Mouse (Mus musculus) liver, adult 2 months (tissue): ENCODE measurements at regions not wholly inside any gene's neighbourhood (a gene's known extent, or its start where the extent isn't known, plus 50 kb on each side); places are given as distances from the start of the nearest gene placed in this dataset.
"Not testable (repeated sequence)": the region's sequence is repeated elsewhere in the genome, so short reads cannot be mapped to it uniquely, and the experiment has no call there.

Source experiments
- DNase-seq: peaks from one replicate; pipeline ENCODE4 v3.0.0-alpha.2; 2011; ENCODE audit warnings: low read depth, low spot score; ENCODE audit errors: extremely low read depth
- H3K27ac ChIP-seq: fragments of 200-500 bp; replicated peaks from 2 replicates; pipeline ENCODE4 v1.5.1; 2012; ENCODE audit warnings: low read depth, mild to moderate bottlenecking, control low read depth, inconsistent platforms, low read length; ENCODE audit not compliant: insufficient read depth
- H3K27me3 ChIP-seq: fragments of 200-500 bp; 2 replicates; pipeline ENCODE4 v1.6.1; 2012; ENCODE audit warnings: mild to moderate bottlenecking, moderate library complexity, low read length, inconsistent platforms; ENCODE audit not compliant: control insufficient read depth, insufficient read depth
- H3K36me3 ChIP-seq: fragments of 200-500 bp; 2 replicates; pipeline ENCODE4 v1.6.1; 2012; ENCODE audit warnings: low read length, inconsistent platforms; ENCODE audit not compliant: control insufficient read depth, insufficient read depth
- H3K4me1 ChIP-seq: fragments of 200-500 bp; 2 replicates; pipeline ENCODE4 v1.6.1; 2011; ENCODE audit warnings: low read length; ENCODE audit not compliant: control insufficient read depth, insufficient read depth
- H3K4me3 ChIP-seq: fragments of 200-500 bp; 2 replicates; pipeline ENCODE4 v1.5.1; 2011; ENCODE audit warnings: low read depth, mild to moderate bottlenecking, control low read depth, low read length, moderate library complexity; ENCODE audit not compliant: insufficient read depth
- H3K79me2 ChIP-seq: fragments of 200-500 bp; 2 replicates; pipeline ENCODE4 v1.6.1; 2012; ENCODE audit warnings: inconsistent platforms, mild to moderate bottlenecking, low read length, moderate library complexity; ENCODE audit not compliant: control insufficient read depth, insufficient read depth
- H3K9ac ChIP-seq: fragments of 200-500 bp; 2 replicates; pipeline ENCODE4 v1.6.1; 2012; ENCODE audit warnings: low read depth, mild to moderate bottlenecking, control low read depth, inconsistent platforms, low read length
- CTCF ChIP-seq: fragments of 200-500 bp; IDR thresholded peaks from 2 replicates; pipeline ENCODE4 v1.5.1; 2011; ENCODE audit warnings: low read depth, low read length, control low read depth
- POLR2A ChIP-seq: fragments of 200-500 bp; IDR thresholded peaks from 2 replicates; pipeline ENCODE4 v1.6.1; 2011; ENCODE audit warnings: low read length, control low read depth; ENCODE audit not compliant: insufficient read depth; ENCODE audit errors: extremely low read depth
- WGBS: fragments of 180-500 bp; shearing (Covaris S2); methylation state at CpG from one replicate; pipeline ENCODE4 v1.1.7; 2018; 5-methylcytosine and 5-hydroxymethylcytosine counted together

DNA sequence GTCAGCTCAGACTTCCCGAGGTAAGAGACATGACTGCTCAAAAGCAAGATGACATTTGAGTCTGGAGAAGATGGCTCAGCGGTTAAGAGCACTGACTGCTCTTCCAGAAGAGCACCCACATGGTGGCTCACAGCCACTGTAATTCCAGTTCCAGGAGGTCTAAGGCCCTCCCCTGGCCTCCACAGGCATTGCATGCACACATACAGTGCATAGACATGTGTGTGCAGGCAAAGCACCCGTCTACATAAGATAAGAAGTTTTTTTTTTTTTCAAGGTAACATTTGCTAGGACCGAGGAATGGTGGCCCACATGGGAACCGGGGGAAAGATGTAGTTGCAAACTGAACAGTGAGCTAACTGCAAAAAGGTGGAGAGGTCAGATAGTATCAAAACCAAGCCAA lies 139.3 kb downstream of the Katnal1 start:
- Histone ChIP-seq H3K9ac (no peak overlapping the region), H3K27ac (peak overlapping the region; percentile 79; the same call in 1 of the 2 replicates), H3K27me3 (no peaks in the 10 kb centered on the region), H3K4me1 (peaks cover 12% of the 10 kb centered on the region), H3K36me3 (no peaks in the 10 kb centered on the region), H3K79me2 (no peaks in the 10 kb centered on the region), H3K4me3 (no peak overlapping the region)
- TF ChIP-seq CTCF (peak; percentile 24; the same call in 1 of the 2 replicates), POLR2A (no peak)
- WGBS, result 80% methylated on average over 5 of the region's 5 CpGs
- DNase-seq, result peak; percentile 20

DNA sequence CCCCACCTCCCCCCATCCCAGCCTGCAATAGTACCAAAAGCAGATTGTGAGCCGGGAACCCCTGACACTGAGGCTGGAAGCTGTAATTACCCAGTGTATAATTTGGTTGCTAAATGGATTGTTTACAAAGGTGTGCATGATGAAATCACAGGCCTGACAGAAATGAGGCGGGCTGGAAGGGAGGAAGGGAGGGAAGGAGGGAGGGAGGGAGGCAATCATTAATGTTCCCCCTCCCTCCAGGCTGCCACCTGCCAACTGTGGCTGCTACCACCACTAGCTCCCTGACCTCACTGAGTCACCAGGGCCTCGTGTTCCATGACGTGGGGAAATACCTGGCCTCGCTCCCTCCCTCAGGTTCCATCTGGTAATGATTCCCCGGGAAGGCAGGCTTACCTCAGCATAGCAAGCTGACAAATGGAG lies 140.0 kb downstream of the Katnal1 start:
- H3K4me1 ChIP-seq, result peaks cover 12% of the 10 kb centered on the region
- DNase-seq, result peak; percentile 98
- 20% methylated on average over 6 of the region's 6 CpGs for WGBS
- peak overlapping the region; percentile 79 for H3K27ac ChIP-seq
- H3K4me3 ChIP-seq, result no peak overlapping the region
- no peaks in the 10 kb centered on the region for H3K79me2 ChIP-seq
- 0 out of 2 replicates have a peak, but pooled peaks have one; percentile 0 for TF ChIP-seq CTCF
- no peak for TF ChIP-seq POLR2A
- no peaks in the 10 kb centered on the region for H3K36me3 ChIP-seq
- H3K27me3 ChIP-seq, result no peaks in the 10 kb centered on the region
- H3K9ac ChIP-seq, result no peak overlapping the region; the same call in 1 of the 2 replicates

DNA sequence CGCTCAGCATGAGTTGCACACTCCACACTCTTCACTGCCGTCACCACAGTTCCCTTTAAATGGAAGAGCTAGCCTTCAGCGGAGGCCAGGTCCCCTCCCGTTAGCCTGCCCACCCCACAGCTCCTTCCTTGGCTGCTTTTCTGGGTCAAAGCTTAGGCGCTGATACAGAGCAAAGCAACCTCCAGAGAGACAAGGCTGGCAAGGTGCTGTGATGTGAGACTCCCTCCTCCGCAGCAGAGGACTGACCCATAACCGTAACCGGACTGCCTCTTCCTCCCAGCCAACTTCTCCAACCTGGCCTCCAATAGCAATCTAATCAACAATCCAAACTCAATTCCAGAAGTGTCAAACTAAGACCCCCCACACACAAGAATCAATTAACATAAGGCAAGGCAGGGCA lies 140.4 kb downstream of the Katnal1 start:
- no peak overlapping the region for H3K4me3 ChIP-seq
- peaks cover 12% of the 10 kb centered on the region for H3K4me1 ChIP-seq
- H3K79me2 ChIP-seq, result no peaks in the 10 kb centered on the region
- H3K27me3 ChIP-seq, result no peaks in the 10 kb centered on the region
- H3K27ac ChIP-seq, result no peak overlapping the region
- TF ChIP-seq POLR2A (no peak), CTCF (no peak)
- no peak overlapping the region for H3K9ac ChIP-seq
- no peaks in the 10 kb centered on the region for H3K36me3 ChIP-seq
- DNase-seq, result no peak
- 54% methylated on average over 8 of the region's 8 CpGs for WGBS

DNA sequence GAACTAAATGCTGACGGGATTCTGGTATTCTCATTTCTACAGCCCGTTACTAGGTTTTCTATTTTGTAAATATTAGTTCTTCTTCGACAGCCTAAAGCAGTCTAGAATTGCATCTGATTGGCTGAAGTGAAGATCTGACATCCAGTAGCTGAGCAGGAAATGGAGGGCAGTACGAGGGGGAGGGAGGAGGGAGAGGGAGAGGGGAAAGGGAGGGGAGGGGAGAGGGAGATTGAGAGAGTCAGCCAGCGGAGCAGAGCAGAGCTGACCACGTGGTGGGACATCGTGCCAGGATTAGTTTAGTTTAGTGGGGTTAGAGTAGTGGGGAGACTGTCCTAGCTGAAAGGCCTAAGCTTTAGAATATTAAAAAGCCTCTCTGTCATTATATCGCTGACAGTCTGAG lies 141.8 kb downstream of the Katnal1 start:
- Histone ChIP-seq H3K36me3 (no peaks in the 10 kb centered on the region), H3K79me2 (no peaks in the 10 kb centered on the region), H3K4me1 (peaks cover 12% of the 10 kb centered on the region), H3K27ac (no peak overlapping the region), H3K27me3 (no peaks in the 10 kb centered on the region), H3K4me3 (no peak overlapping the region), H3K9ac (no peak overlapping the region)
- TF ChIP-seq CTCF (no peak), POLR2A (no peak)
- DNase-seq, result peak; percentile 90
- WGBS, result 18% methylated on average over 8 of the region's 8 CpGs

DNA sequence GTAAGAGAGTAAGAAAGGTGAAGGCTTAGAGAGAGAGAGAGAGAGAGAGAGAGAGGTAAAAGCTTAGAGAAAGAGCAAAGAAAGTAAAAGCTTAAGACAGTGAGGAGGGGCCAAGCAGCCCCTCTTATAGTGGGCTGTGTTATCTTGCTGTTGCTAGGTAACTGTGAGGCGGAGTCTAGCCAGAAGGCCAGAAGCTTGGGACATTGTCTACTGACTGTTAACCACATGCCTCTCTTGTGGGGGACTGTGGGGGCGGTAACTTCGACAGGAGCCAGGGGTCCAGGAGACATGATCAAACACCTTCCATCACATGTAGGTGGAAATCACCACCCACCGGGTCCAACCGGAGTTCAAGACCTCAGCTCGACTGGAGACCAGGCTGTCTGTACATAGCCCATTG lies 148.0 kb downstream of the Katnal1 start:
- not testable (repeated sequence) for DNase-seq, H3K27me3 ChIP-seq, H3K4me3 ChIP-seq, H3K9ac ChIP-seq, H3K27ac ChIP-seq, H3K36me3 ChIP-seq, H3K79me2 ChIP-seq, H3K4me1 ChIP-seq
- 75% methylated on average over 6 of the region's 6 CpGs for WGBS

DNA sequence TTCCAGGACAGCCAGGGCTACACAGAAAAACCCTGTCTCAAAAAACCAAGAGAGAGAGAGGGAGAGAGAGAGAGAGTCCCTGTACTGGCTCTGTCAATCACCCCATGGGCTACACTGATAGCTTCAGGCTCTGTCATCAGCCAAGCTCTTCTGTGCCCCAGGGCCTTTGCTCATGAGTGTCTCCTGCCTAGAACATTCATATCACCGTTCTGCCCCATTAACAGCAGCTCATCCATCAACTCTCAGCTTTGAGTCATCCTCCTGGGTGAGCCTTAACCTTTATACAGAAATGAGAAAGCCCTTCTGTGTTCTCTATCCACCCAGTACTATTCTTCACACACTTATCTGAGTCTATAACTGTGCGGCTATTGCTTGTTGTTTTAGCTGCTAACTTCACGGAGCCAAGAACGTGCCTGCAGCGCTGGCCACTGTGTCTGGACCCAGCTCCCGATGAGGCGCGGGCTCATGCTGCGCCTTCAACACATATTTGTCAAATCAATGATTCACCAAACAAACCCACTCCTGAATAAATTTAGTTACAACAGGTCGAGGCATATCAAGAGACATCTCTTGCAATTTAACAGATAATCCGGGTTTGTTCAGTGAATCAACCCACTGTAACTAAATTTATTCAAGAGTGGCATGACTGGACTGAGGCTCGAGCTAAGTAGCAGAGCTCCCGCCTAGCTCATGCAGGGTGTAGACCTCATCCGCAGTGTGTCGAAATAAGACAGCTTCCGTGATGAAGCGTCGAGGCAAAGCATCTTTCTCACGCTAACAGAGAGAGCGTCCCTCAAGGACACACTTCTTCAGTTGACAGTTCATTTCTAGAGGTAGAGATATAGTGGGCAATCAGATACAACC lies 152.1 kb downstream of the Katnal1 start:
- H3K36me3 ChIP-seq, result no peaks in the 10 kb centered on the region
- no peaks in the 10 kb centered on the region; the same call in 1 of the 2 replicates for H3K27me3 ChIP-seq
- H3K79me2 ChIP-seq, result no peaks in the 10 kb centered on the region
- H3K4me3 ChIP-seq, result no peak overlapping the region
- no peak overlapping the region for H3K9ac ChIP-seq
- 0 out of 2 replicates have a peak, but pooled peaks cover 2% of the 10 kb centered on the region for H3K4me1 ChIP-seq
- no peak for TF ChIP-seq CTCF
- TF ChIP-seq POLR2A, result no peak
- H3K27ac ChIP-seq, result no peak overlapping the region
- WGBS, result 24% methylated on average over 20 of the region's 20 CpGs
- DNase-seq, result peak; percentile 29
